Mouse (Mus musculus) cerebellum, adult 18-20 months (tissue): ENCODE measurements around the gene Fcna.
A peak's percentile ranks its signal among the peaks of the same experiment; 100 is the strongest.

ENCODE experiments used
- DNase-seq, 2 experiments: peaks; one replicate each; pipeline ENCODE4 v3.0.0; 2021

The Fcna gene

GRCm38 (mm10) chr2:25607761-25608622 is 19.8 kb downstream of the Fcna start, which contains the start of gene Rabl6:
Gene Rabl6, minus strand, starts transcription at chr2:25608521.
- DNase-seq: peak; percentile 84 to 98

GRCm38 (mm10) chr2:25602526-25602925 is 25.3 kb downstream of the Fcna start:
- DNase-seq: no peak

- DNase-seq: no peak
Measured at GRCm38 (mm10) chr2:25600037-25600436, 27.8 kb downstream of the Fcna start.

- no peak for DNase-seq
Measured at GRCm38 (mm10) chr2:25598749-25599148, 29.1 kb downstream of the Fcna start.

GRCm38 (mm10) chr2:25596765-25597510 is 30.9 kb downstream of the Fcna start:
- no peak for DNase-seq

- DNase-seq: peak; percentile 59 to 61
Measured at GRCm38 (mm10) chr2:25591863-25592262, 36.0 kb downstream of the Fcna start.

GRCm38 (mm10) chr2:25588227-25588907 is 39.5 kb downstream of the Fcna start:
- no peak for DNase-seq

- no peak for DNase-seq
Measured at GRCm38 (mm10) chr2:25587290-25587689, 40.5 kb downstream of the Fcna start.

GRCm38 (mm10) chr2:25585601-25586000 is 42.2 kb downstream of the Fcna start:
- DNase-seq: peak; percentile 20 to 30

- peak; percentile 13 to 24 for DNase-seq
Measured at GRCm38 (mm10) chr2:25584856-25585255, 43.0 kb downstream of the Fcna start.

GRCm38 (mm10) chr2:25584152-25584551 is 43.7 kb downstream of the Fcna start:
- peak; percentile 60 for DNase-seq

GRCm38 (mm10) chr2:25583571-25583970 is 44.3 kb downstream of the Fcna start:
- peak; percentile 21 to 30 for DNase-seq

- DNase-seq: peak; percentile 17 to 39
Measured at GRCm38 (mm10) chr2:25583120-25583481, 44.7 kb downstream of the Fcna start.

GRCm38 (mm10) chr2:25582466-25583119 is 45.2 kb downstream of the Fcna start:
- peak; percentile 50 to 61 for DNase-seq

- peak; percentile 88 to 91 for DNase-seq
Measured at GRCm38 (mm10) chr2:25581901-25582301, 45.9 kb downstream of the Fcna start.

GRCm38 (mm10) chr2:25581294-25581864 is 46.5 kb downstream of the Fcna start, which contains the start of gene Ajm1:
Gene Ajm1, minus strand, starts transcription at chr2:25581757.
- peak; percentile 79 to 87 for DNase-seq

- DNase-seq: peak; percentile 53 to 57
Measured at GRCm38 (mm10) chr2:25580621-25581101, 47.2 kb downstream of the Fcna start.

GRCm38 (mm10) chr2:25579737-25580460 is 47.9 kb downstream of the Fcna start:
- peak; percentile 86 to 87 for DNase-seq

- DNase-seq: peak in 1 of 2 experiments; percentile 49
Measured at GRCm38 (mm10) chr2:25578796-25579736, 48.8 kb downstream of the Fcna start.
